Mouse (Mus musculus) cerebellum, postnatal 36 days (tissue): ENCODE results near the gene Gm15294.

Experiments used
- DNase-seq, 2 experiments: peaks; one replicate each; pipeline ENCODE4 v3.0.0; 2021 to 2022; ENCODE audit warnings: mixed read lengths in 2 of 2

The Gm15294 gene

DNA sequence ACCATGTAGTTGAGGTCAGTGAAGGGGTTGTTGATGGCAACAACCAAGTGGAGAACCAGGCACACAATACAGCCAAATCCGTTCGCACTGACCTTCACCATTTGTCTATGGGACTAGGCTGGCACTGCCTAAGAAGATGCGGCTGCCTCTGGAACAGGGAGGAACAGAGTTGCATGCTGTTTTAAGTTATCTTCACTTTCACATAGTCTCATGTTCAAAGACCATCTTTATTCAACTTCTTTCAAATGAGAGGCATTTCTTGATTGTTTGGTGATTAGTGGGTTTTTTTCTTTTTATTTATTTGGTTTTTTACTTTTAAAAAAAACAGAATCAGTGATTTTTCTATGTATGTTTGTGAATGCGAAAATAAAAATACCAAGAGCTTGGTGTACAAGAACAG lies at the start of gene Gm15294:
Gene Gm15294, minus strand, starts transcription at position 101 of the 400 bp plus-strand sequence.
- DNase-seq: no peak

DNA sequence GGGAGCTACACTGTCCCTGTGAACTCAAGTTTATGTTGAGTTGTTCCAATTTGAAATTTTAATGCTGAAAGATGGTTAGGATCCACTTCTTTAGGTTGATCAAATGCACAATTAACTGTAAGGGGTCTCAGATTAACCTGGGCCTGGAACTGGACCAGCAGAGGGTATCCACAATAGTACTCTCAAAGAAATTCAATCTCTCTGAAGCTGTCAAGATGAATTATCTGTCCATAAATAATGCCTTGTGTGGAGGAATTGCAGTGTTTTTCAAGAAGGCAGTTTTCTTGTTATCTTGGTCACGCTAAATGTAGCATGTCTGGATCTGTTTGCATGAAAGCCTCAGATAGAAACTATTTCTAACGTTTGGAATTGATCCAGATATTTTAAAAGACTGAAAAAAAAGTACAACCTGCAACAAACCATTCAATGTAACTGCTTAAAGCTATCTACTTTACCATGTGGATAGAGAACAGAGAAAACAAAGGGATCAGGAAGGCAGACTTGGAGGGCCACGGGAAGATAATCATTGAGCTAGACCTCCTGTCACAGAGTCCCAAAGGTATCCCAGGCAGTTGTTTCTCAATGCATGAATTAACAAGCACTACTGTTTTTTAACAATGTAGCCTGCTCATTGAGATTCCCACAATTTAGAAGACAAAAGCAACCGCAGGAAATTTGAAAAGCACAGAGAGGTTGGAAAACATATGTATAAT lies 9.5 kb upstream of the Gm15294 start:
- DNase-seq: no peak

GRCm38 (mm10) chrX:141874024-141874423 lies 1.0 kb downstream of the Gm15294 start:
- no peak for DNase-seq

- DNase-seq: no peak
Measured at GRCm38 (mm10) chrX:141873597-141873996, 1.4 kb downstream of the Gm15294 start.

DNA sequence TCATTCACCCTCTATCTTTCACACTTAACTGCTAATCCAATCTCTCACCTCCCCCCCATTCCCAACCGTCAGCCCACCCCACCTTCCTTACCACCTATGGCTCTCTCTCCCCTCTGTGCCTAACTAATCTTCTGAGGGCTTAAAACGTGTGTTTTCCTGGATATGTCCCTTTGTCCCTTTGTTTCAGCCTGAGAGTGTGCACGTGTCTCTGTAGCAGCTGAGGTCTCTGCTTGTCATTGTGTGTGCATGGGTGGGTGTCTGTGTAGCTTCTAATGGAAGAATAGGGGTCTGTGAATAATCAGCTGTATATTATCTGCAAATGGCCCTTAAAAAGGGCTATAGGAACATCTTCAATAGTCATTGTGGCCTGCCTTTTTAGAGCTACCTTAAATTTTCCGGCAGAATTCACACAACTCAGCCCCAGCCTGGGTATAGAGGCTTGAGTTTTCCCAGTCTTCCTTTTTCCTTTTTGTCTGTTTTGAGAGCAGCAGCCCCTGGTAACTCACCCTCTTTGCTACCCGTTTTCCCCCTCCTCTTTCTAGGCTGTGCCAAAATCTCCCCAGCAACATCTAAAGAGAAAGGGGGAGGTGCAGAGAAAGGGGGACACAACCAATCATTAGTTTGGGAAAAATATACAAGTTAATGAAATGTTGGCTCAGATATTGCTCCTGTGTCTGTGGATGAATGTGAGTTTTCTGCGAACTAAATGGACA lies 19.2 kb downstream of the Gm15294 start:
- no peak for DNase-seq
